Mouse (Mus musculus): ENCODE data around the gene Dock4. TPM values are rescaled to one million over a fixed set of nuclear protein-coding genes. Genes with fewer than 3 reads are reported as not detected.

Dock4 gene
- total RNA-seq, 2 experiments from 2014 or later = 14.0 to 16.3 TPM

GRCm38 (mm10) chr12:40564261-40564660 is 118.5 kb downstream of the Dock4 start:
- no peak for DNase-seq (ENCODE audit: low spot score in 2 of 2)

DNA sequence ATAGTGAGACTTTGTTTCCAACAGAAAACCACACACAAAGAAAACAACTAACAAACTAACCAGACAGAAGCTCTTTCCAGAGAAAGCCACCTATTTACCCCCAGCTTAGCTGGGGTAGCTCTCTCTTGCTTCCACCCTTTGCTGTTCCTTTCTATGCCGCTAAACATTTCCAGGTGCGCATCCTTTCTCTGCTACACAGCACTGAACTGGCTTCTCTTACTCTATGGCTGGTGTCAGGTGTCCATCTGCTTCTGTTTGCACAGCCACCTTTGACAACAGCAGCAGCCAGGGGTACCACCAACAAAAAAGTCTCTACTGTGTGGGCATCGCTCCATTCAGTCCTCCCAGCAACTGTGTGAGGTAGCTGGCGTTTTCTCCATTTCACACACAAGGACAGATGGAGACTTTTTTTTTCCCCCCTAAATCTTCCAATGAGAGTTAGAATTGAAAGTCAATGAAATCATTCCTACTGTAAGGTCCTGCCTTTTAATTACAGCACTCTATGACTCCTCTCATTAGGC is 122.7 kb downstream of the Dock4 start:
- no peak for DNase-seq (ENCODE audit: low spot score in 2 of 2)

DNA sequence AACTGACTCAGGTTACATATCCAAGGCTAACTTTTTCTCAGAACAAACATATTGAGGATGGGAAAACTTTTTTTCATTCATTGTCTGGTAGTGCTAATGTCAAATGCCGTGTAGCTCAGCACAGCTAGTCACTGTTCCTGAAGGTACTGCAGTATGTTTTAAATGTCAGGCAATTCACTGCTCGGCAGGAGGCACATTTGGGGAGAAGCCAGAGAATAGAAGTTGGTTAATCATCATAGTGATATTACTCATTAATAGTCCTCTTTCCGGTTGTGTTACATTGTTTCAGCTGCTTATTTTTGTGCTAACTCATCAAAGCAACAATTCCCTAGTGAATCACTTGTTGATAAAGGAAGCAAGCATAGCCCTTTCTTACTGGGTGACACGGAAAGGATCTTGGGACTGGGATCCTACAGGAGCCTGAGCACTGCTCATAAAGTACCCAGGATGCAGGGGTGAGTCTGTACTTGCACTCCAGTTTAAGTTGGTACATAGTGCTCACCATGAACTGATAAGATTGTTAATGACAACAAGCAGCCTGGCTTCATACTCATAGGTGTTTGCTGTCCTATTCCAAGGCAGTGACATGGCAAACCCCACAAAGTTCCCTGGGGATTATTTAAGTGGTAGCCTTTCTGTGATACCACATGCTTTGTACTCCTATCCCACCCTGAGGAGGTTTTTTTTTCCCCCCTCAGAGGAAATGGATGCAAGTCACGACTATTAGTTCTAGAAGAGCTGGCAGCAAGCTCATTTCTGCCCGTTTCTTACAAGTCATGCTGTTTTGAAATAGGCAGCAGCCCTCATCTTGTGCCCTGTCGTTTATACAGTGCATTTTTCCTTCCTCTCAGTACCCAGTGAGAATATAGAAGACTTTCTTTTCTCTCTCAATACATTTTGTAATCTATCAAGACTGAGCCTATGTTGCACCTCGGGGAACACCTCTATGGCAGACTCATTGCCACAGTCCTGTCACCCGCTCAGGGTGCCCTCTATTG is 123.5 kb downstream of the Dock4 start:
- DNase-seq (ENCODE audit: low spot score in 2 of 2) = no peak

DNA sequence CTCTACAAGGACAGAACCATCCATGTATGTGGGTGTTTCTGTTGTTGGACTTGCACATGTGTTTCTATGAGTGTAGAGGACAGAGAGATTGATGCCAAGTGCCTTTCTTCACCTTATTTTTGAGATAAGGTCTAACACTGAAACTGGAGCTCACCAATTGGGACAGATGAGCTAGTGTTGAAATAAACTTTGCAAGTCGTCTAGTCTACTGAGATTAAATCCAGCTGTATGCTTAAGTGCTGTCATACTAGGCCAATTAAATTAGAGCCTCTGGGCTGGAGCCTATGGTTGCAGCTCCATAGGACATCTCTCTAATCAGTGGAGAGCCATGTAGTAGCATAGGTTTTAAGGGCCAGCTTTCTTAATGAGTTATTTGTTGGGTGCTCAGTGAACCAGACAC is 124.5 kb downstream of the Dock4 start:
- no peak for DNase-seq (ENCODE audit: low spot score in 2 of 2)

DNA sequence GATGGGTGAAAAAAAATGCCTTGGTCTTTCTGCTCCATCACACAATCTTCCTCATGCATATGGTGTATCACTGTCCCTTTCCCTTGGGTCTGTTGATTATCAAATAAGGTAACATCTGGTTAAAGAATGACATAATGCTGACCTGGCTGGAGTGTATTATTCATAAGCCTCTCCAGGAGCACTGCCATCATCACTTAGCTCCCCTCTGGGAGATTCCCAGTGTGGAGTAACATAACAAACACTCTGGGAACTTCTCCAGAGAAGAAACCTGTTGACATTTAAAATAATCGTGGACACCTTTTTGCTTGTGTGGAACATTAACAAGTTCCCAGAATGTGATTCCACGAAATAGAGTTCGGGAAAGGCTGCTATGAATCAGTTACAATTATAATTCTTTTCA is 128.3 kb downstream of the Dock4 start:
- DNase-seq (ENCODE audit: low spot score in 2 of 2) = no peak

GRCm38 (mm10) chr12:40576749-40577148 is 131.0 kb downstream of the Dock4 start:
- DNase-seq (ENCODE audit: low spot score in 2 of 2) = no peak

GRCm38 (mm10) chr12:40580351-40580750 is 134.6 kb downstream of the Dock4 start:
- DNase-seq (ENCODE audit: low spot score in 2 of 2) = no peak

- no peak for DNase-seq (ENCODE audit: low spot score in 2 of 2)
Measured at GRCm38 (mm10) chr12:40581037-40581436, 135.3 kb downstream of the Dock4 start.

DNA sequence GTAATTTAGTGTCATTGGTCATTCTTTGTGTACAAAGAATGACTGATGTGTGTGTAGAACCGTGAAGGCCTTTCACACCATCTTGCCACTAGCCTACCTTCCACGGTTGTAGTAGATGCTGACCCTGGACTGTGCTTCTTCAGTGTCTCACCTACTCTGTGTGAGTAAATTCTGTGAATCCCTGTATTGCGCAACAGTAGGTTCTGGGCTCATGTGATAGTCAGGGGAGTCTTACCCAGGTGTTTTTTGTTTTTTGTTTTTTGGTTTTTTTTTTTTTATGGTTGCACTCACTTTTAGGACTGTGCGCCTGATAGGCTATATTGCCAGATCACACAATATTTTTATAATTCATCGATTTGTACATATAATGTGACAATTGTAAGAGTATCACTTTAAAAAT is 136.3 kb downstream of the Dock4 start:
- no peak for DNase-seq (ENCODE audit: low spot score in 2 of 2)

DNA sequence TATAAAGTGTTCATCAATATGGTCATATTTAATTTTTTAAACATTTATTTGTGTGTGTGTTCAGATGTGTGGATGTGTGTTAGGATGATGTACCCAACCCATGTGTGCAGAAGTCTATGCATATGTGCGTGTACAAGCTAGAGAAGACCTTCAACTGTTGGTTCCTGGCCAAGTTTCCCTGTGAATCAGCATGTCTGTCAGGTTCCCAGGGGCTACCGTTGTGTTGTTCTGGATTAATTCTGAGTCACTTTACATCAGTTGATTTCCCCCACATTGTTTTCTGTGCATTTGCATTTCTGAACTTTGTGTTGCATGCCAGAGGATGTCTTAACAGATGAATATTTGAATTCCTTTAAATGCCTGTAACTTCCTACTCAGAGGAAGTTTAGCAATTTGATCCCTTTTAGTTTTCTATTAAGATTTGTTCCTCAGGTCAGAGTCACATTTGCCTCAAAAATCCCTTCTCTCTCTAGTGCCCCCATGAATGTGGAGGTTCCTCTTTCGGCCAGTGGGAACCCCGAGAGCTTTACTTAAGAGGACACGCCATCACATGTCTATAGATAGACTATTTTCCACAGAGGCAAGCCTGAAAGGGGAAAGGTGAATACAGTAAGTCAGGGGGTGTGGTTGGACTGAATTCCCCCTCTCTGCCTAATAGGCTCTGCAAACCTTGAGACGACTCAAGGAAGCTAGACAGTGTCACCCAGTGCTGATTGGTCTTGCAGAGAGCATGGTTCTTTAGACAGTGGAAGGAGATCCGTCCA is 139.0 kb downstream of the Dock4 start:
- DNase-seq (ENCODE audit: low spot score in 2 of 2) = no peak

- DNase-seq (ENCODE audit: low spot score in 2 of 2) = no peak
Measured at GRCm38 (mm10) chr12:40585456-40586141, 139.8 kb downstream of the Dock4 start.

DNA sequence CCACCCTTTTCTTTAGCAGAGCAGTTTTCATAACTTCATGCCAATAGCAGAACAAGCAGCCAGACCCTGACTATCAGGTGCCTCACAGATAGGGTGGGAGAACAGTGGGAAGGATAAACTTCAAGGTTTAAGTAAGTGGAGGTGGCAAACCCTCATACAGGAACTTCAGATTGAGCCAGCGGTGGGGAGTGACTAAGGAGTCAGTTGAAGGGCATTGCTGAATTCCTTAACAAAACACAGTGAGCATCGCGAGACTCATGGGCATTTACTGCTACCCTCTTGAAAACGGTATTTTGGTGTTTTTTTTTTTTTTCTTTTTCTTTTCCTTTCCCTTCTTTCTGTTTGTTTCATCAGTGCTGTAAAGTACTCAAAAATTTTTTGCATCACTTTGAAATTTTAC is 148.4 kb downstream of the Dock4 start:
- DNase-seq (ENCODE audit: low spot score in 2 of 2) = no peak

GRCm38 (mm10) chr12:40595440-40595839 is 149.7 kb downstream of the Dock4 start:
- no peak for DNase-seq (ENCODE audit: low spot score in 2 of 2)

DNA sequence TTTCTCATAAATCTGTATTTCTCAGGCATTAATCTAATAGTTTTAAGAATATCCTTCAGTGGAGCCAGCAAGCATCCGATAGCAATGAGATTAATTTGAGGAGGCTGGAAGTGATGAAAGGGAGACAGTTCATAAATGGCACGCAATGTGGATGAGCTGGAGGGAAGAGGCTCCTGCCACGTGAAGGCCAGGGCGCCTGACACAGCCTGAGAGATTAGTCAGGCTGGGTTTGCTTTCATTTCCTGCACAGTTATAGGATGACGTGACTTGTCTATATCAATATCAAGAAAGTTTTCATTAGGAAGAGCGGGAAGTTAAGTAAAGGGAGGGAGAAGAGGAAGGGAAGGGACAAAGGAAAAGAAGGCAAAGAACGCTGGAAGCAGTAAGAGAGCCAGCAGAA is 150.3 kb downstream of the Dock4 start:
- no peak for DNase-seq (ENCODE audit: low spot score in 2 of 2)

- no peak for DNase-seq (ENCODE audit: low spot score in 2 of 2)
Measured at GRCm38 (mm10) chr12:40596441-40596840, 150.7 kb downstream of the Dock4 start.

GRCm38 (mm10) chr12:40599952-40600351 is 154.2 kb downstream of the Dock4 start:
- no peak for DNase-seq (ENCODE audit: low spot score in 2 of 2)

DNA sequence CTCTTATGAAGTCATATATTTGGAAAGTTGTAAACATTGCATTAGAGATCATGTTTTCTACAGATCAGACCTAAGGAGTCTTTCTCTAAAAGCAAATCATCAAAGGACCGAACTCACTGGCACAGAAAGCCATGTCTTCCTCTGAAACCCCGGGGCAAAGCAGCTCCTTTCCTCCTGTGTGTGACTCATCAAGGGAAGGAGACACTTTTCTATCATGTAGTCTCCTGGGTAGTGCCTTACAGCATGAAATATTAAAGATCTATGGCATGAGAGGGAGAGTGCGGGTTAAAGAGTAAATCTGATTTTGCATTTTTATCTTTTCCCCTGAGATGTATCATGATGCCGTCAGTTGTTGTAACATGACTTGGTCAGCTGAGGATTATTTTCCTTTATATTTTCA is 159.8 kb downstream of the Dock4 start:
- DNase-seq (ENCODE audit: low spot score in 2 of 2) = no peak

GRCm38 (mm10) chr12:40622926-40623325 is 177.2 kb downstream of the Dock4 start:
- no peak for DNase-seq (ENCODE audit: low spot score in 2 of 2)

DNA sequence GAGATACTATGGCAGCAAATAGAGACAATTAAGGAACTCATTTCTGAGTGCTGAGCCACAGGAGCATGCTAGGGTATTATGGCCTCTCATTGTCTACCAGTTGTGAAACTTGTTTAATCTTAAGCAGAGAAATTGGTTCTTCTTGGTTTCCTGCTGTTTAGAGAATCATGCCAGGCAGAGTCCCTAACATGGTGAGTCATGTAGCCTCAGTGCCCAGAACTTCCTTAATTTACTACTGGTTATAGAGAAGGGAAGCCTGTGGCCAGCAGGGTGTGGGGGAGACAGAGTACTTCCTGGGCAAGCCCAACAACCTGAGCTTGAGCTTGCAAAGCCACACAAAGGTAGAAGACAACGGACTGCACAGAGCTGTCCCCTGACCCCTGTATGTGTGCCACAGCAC is 180.8 kb downstream of the Dock4 start:
- DNase-seq (ENCODE audit: low spot score in 2 of 2) = peak in 1 of 2 experiments; percentile 16

- DNase-seq (ENCODE audit: low spot score in 2 of 2) = no peak
Measured at GRCm38 (mm10) chr12:40633242-40633641, 187.5 kb downstream of the Dock4 start.

DNA sequence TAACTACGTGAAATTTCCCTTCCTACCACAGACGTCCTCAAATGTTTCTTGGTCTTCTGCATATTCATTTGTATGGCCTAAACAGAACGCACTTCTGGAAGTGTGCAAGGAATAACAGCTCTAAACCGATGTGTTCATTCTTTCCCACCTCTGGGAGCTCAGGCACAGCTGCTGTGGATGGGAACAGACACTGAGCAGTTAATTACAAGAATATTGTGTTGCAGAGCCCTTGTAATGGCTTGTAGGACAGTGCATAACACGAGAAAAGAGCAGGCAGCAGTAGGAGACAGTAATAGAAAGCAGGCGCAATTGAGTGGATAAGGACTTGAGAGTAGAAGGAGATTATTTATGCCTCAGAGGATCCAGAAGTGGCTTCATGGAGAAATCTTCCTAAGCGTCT is 188.4 kb downstream of the Dock4 start:
- DNase-seq (ENCODE audit: low spot score in 2 of 2) = no peak
